Mouse (Mus musculus) thymus, adult 2 months (tissue): ENCODE results near the gene Rnf121. TPM values are rescaled to one million over a fixed set of nuclear protein-coding genes. Genes with fewer than 3 reads are reported as not detected.
"Not testable (repeated sequence)": the region's sequence is repeated elsewhere in the genome, so short reads cannot be mapped to it uniquely, and the experiment has no call there.

Experiments
- DNase-seq: peaks from one replicate; pipeline ENCODE4 v3.0.0; 2021
- H3K27ac ChIP-seq: fragments of 200-500 bp; 2 replicates; pipeline ENCODE4 v1.5.1; 2012; ENCODE audit warnings: low read length, control low read depth; ENCODE audit not compliant: control insufficient read depth, insufficient read depth
- H3K27me3 ChIP-seq: fragments of 200-500 bp; 2 replicates; pipeline ENCODE4 v1.6.1; 2012; ENCODE audit warnings: mild to moderate bottlenecking, low read length, moderate library complexity, mixed read lengths; ENCODE audit not compliant: control insufficient read depth, insufficient read depth
- H3K36me3 ChIP-seq: fragments of 200-500 bp; 2 replicates; pipeline ENCODE4 v1.6.1; 2012; ENCODE audit warnings: mild to moderate bottlenecking, low read length, moderate library complexity; ENCODE audit not compliant: control insufficient read depth, insufficient read depth
- H3K4me1 ChIP-seq: fragments of 200-500 bp; replicated peaks from 2 replicates; pipeline ENCODE4 v1.6.1; 2012; ENCODE audit warnings: low read length; ENCODE audit not compliant: control insufficient read depth, insufficient read depth
- H3K4me3 ChIP-seq: fragments of 200-500 bp; 2 replicates; pipeline ENCODE4 v1.5.1; 2012; ENCODE audit warnings: mild to moderate bottlenecking, low read length, control low read depth, moderate library complexity; ENCODE audit not compliant: control insufficient read depth, insufficient read depth
- CTCF ChIP-seq: fragments of 200-500 bp; IDR thresholded peaks from 2 replicates; pipeline ENCODE4 v1.5.1; 2012; ENCODE audit warnings: mild to moderate bottlenecking, control low read depth, low read length, moderate library complexity, borderline replicate concordance; ENCODE audit not compliant: control insufficient read depth, poor library complexity, insufficient read depth; ENCODE audit errors: extremely low read depth
- POLR2A ChIP-seq: fragments of 200-500 bp; IDR thresholded peaks from 2 replicates; pipeline ENCODE4 v1.6.1; 2012; ENCODE audit warnings: mild to moderate bottlenecking, low read length, control low read depth, moderate library complexity; ENCODE audit not compliant: control insufficient read depth, poor library complexity, insufficient read depth; ENCODE audit errors: extremely low read depth
- WGBS: fragments of 180-500 bp; shearing (Covaris S2); methylation state at CpG from one replicate; pipeline ENCODE4 v1.1.7; 2018; 5-methylcytosine and 5-hydroxymethylcytosine counted together
- polyA plus RNA-seq: library from polyadenylated mRNA; depleted of rRNA; stranded (reverse); fragments of >200 nt; gene quantifications from 2 replicates; pipeline ENCODE4 v1.2.3, GENCODE M21; 2012

Rnf121 gene
- polyA plus RNA-seq, 1 experiment, result 41.0 TPM

GRCm38 (mm10) chr7:102042314-102042713 is 23.0 kb downstream of the Rnf121 start:
- no peaks in the 10 kb centered on the region for H3K27me3 ChIP-seq
- no peaks in the 10 kb centered on the region; the same call in 1 of the 2 replicates for H3K4me1 ChIP-seq
- H3K27ac ChIP-seq, result no peak overlapping the region
- WGBS, result 72% methylated on average over 2 of the region's 2 CpGs
- no peak for DNase-seq
- no peak overlapping the region for H3K4me3 ChIP-seq
- peaks cover 18% of the 10 kb centered on the region for H3K36me3 ChIP-seq
- no peak for TF ChIP-seq CTCF
- no peak for TF ChIP-seq POLR2A

- H3K4me1 ChIP-seq, result no peaks in the 10 kb centered on the region
- no peaks in the 10 kb centered on the region for H3K27me3 ChIP-seq
- DNase-seq, result no peak
- no peak for TF ChIP-seq CTCF
- no peak for TF ChIP-seq POLR2A
- peaks cover 49% of the 10 kb centered on the region for H3K36me3 ChIP-seq
- no peak overlapping the region for H3K4me3 ChIP-seq
- no peak overlapping the region for H3K27ac ChIP-seq
- WGBS, result 95% methylated on average over 3 of the region's 3 CpGs
Observed at GRCm38 (mm10) chr7:102037318-102037717, 28.0 kb downstream of the Rnf121 start.

- Histone ChIP-seq H3K27me3 (no peaks in the 10 kb centered on the region), H3K27ac (no peak overlapping the region), H3K4me1 (no peaks in the 10 kb centered on the region), H3K36me3 (peaks cover 58% of the 10 kb centered on the region), H3K4me3 (no peak overlapping the region)
- no peak for DNase-seq
- WGBS, result 95% methylated on average over 2 of the region's 2 CpGs
- TF ChIP-seq CTCF (no peak), POLR2A (no peak)
Observed at GRCm38 (mm10) chr7:102035534-102035933, 29.7 kb downstream of the Rnf121 start.

GRCm38 (mm10) chr7:102034904-102035303 is 30.4 kb downstream of the Rnf121 start:
- H3K36me3 ChIP-seq, result peaks cover 60% of the 10 kb centered on the region
- 96% methylated on average over 1 of the region's 1 CpGs for WGBS
- TF ChIP-seq CTCF, result no peak
- TF ChIP-seq POLR2A, result no peak
- no peak overlapping the region for H3K27ac ChIP-seq
- DNase-seq, result no peak
- H3K27me3 ChIP-seq, result no peaks in the 10 kb centered on the region
- H3K4me1 ChIP-seq, result no peaks in the 10 kb centered on the region
- H3K4me3 ChIP-seq, result no peak overlapping the region

- 94% methylated on average over 2 of the region's 2 CpGs for WGBS
- H3K27ac ChIP-seq, result no peak overlapping the region
- H3K36me3 ChIP-seq, result peaks cover 37% of the 10 kb centered on the region
Observed at GRCm38 (mm10) chr7:102025187-102026119, 39.8 kb downstream of the Rnf121 start.

GRCm38 (mm10) chr7:102023821-102024220 is 41.4 kb downstream of the Rnf121 start:
- TF ChIP-seq CTCF (no peak), POLR2A (no peak)
- Histone ChIP-seq H3K27ac (no peak overlapping the region), H3K27me3 (no peaks in the 10 kb centered on the region), H3K36me3 (peaks cover 27% of the 10 kb centered on the region), H3K4me3 (no peak overlapping the region), H3K4me1 (no peaks in the 10 kb centered on the region)
- 97% methylated on average over 9 of the region's 9 CpGs for WGBS
- DNase-seq, result no peak

More at GRCm38 (mm10) chr7:102025187-102026119, 39.8 kb downstream of the Rnf121 start:
- no peak for TF ChIP-seq POLR2A
- no peak for TF ChIP-seq CTCF
- Histone ChIP-seq H3K4me3 (no peak overlapping the region), H3K4me1 (no peaks in the 10 kb centered on the region), H3K27me3 (no peaks in the 10 kb centered on the region)
- DNase-seq, result no peak

GRCm38 (mm10) chr7:102020934-102021333 is 44.3 kb downstream of the Rnf121 start:
- not testable (repeated sequence) for H3K4me3 ChIP-seq, H3K27me3 ChIP-seq, H3K27ac ChIP-seq, DNase-seq, H3K4me1 ChIP-seq
- peaks cover 27% of the 10 kb centered on the region for H3K36me3 ChIP-seq
- 100% methylated on average over 2 of the region's 2 CpGs for WGBS
